Mouse (Mus musculus) cerebellum, adult 2 months (tissue): ENCODE measurements around the gene Poldip2. TPM values are rescaled to one million over a fixed set of nuclear protein-coding genes. Genes with fewer than 3 reads are reported as not detected.
A peak's percentile ranks its signal among the peaks of the same experiment; 100 is the strongest.

ENCODE experiments used
- DNase-seq, 2 experiments: peaks; one replicate each; pipeline ENCODE4 v3.0.0; 2021
- H3K27ac ChIP-seq: fragments of 200-500 bp; 2 replicates; pipeline ENCODE4 v1.5.1; 2012; ENCODE audit warnings: low read length, control low read depth, inconsistent platforms; ENCODE audit not compliant: insufficient read depth
- H3K27me3 ChIP-seq: fragments of 200-500 bp; 2 replicates; pipeline ENCODE4 v1.6.1; 2012; ENCODE audit warnings: inconsistent platforms, mild to moderate bottlenecking, low read length, moderate library complexity; ENCODE audit not compliant: control insufficient read depth, insufficient read depth
- H3K4me1 ChIP-seq: fragments of 200-500 bp; 2 replicates; pipeline ENCODE4 v1.6.1; 2011; ENCODE audit warnings: low read length; ENCODE audit not compliant: control insufficient read depth, insufficient read depth
- H3K4me3 ChIP-seq: fragments of 200-500 bp; replicated peaks from 2 replicates; pipeline ENCODE3; 2011; ENCODE audit warnings: mild to moderate bottlenecking, low read depth, low read length, control low read depth; ENCODE audit not compliant: insufficient read depth
- CTCF ChIP-seq: fragments of 200-500 bp; IDR thresholded peaks from 2 replicates; pipeline ENCODE4 v1.5.1; 2011; ENCODE audit warnings: low read depth, mild to moderate bottlenecking, control low read depth, low read length, moderate library complexity, borderline replicate concordance; ENCODE audit not compliant: insufficient read depth
- POLR2A ChIP-seq: fragments of 200-500 bp; IDR thresholded peaks from 2 replicates; pipeline ENCODE4 v1.6.1; 2011; ENCODE audit warnings: low read length, control low read depth, borderline replicate concordance; ENCODE audit not compliant: insufficient read depth
- WGBS: fragments of 180-500 bp; shearing (Covaris S2); methylation state at CpG from one replicate; pipeline ENCODE4 v1.1.7; 2018; 5-methylcytosine and 5-hydroxymethylcytosine counted together
- polyA plus RNA-seq: library from polyadenylated mRNA; depleted of rRNA; stranded (reverse); fragments of >200 nt; gene quantifications from 2 replicates; pipeline ENCODE4 v1.2.3, GENCODE M21; 2012

The Poldip2 gene
- polyA plus RNA-seq, 1 experiment, result 133 TPM

DNA sequence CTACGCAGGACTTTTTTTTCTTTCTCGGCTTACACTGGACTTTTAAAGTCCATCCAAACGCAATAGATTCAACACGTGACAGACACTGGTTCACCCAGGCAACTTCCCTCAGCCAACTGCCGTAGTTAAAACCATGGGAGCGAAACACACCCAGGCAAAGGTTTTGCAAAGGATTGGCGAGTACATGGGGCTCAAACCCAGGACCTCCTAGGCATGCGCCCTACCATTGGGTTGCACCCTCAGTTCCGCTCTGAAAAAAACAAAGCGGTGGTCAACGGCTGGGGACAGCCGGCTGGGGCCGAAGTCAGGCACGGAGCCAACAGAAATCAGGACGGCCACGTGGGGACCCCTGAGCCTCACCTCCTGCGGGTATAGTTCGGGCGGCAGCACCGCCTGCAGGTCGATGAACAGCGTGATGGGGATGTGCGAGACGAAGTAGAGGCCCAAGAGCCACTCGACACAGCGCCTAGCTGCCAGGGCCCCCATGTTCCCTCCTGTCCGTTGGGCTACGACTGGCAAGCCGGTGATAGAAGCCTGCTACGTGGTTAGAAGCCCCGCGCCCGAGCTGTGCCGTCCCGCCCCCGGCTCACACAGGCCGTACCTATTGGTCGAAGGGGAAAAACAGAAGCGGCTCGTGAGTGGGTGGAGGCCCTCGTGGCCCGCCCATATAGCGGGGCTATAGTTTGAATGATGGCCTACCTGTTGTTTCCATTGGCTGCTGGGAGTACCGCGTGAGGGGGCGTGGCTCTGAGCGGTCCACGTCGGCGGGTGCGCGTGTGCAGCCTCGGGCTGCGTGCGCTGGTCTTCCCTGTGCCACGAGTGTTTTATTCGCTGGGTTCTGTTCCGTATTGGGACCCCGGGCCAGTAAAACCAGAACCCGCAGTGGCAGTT, 38.4 kb downstream of the Poldip2 start, which contains the start of gene Tmem97:
Gene Tmem97, minus strand, starts transcription at position 610 of the 891 bp plus-strand sequence.
- Histone ChIP-seq H3K27ac (peak within 1 kb of the TSS; percentile 22; the same call in 1 of the 2 replicates), H3K4me1 (no peaks in the 10 kb centered on the region), H3K4me3 (peak within 1 kb of the TSS; percentile 80), H3K27me3 (no peaks in the 10 kb centered on the region)
- TF ChIP-seq POLR2A (peak; percentile 94), CTCF (no peak)
- DNase-seq, result peak; percentile 93 to 97
- WGBS, result under 1% methylated on average over 60 of the region's 60 CpGs

DNA sequence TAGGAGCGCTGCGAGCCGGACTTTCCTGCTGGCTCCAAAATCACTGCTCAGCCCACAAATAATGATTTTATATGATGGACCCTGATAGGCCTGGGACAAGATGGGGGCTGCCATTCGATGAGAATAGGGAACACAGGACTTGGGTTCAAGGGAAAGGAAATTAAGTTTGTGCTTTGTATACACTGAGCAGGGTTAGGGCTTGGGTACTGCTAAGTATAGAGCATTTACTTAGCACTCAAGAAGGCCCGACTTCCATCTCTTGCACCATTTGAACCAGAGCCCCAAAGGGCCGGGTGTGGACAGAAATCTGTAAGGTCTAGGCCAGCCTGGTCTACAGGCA, 39.0 kb downstream of the Poldip2 start:
- whole genome bisulfite sequencing, result 34% methylated on average over 6 of the region's 6 CpGs
- no peak for DNase-seq
- no peak for TF ChIP-seq POLR2A
- no peak for TF ChIP-seq CTCF
- peak overlapping the region; percentile 80 for H3K4me3 ChIP-seq
- no peaks in the 10 kb centered on the region for H3K27me3 ChIP-seq
- no peak overlapping the region for H3K27ac ChIP-seq
- H3K4me1 ChIP-seq, result no peaks in the 10 kb centered on the region

DNA sequence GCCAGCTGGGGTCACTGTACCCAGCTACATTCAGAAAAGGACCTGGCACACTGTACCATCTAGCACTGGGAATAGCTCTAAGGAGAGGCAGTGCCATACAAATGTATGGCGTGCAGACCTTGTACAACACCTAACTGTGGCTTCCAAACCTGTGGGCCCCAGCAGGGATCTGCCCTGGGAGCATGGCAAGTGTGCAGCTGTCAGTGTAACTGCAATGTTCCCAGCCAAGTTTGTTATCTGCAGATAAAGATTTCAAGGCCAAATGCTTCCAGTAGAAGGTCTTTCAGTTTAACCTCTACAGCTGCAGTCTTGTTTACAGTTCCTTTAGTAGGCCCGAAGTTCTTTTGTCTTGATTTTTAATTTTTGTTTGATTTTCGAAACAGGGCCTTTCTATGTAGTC, 43.6 kb downstream of the Poldip2 start:
- H3K27ac ChIP-seq, result no peak overlapping the region
- no peaks in the 10 kb centered on the region for H3K27me3 ChIP-seq
- 79% methylated on average over 3 of the region's 3 CpGs for WGBS
- no peak for DNase-seq
- TF ChIP-seq POLR2A (no peak), CTCF (no peak)
- H3K4me3 ChIP-seq, result no peak overlapping the region
- H3K4me1 ChIP-seq, result no peaks in the 10 kb centered on the region

GRCm38 (mm10) chr11:78556070-78556469, 44.1 kb downstream of the Poldip2 start:
- WGBS, result 81% methylated on average over 4 of the region's 4 CpGs
- no peak for TF ChIP-seq CTCF
- no peak for TF ChIP-seq POLR2A
- no peak for DNase-seq
- Histone ChIP-seq H3K27ac (no peak overlapping the region), H3K4me1 (no peaks in the 10 kb centered on the region), H3K27me3 (no peaks in the 10 kb centered on the region), H3K4me3 (no peak overlapping the region)

DNA sequence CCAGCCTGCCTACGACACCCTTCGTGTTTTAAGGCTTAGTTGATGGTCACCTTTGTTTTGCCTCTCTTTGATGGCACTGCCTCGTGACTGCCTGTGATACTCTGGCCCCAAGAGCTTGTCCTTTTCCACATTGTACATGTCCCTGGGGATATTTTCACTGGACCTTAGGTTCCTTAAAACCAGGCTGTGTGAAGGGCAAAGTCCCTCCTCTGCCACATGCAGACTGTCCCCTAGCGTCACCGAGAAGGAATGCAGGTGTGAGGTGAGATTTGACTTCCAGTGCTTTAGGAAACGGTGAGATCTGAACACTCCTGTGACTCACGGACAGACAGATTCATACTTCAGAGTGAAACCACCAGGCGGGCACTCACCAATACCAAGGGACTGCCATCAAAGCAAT, 45.2 kb downstream of the Poldip2 start:
- no peaks in the 10 kb centered on the region for H3K4me1 ChIP-seq
- 58% methylated on average over 8 of the region's 8 CpGs for WGBS
- no peak overlapping the region for H3K27ac ChIP-seq
- no peaks in the 10 kb centered on the region for H3K27me3 ChIP-seq
- H3K4me3 ChIP-seq, result no peak overlapping the region
- DNase-seq, result no peak
- TF ChIP-seq CTCF, result peak; percentile 51; the same call in 1 of the 2 replicates
- TF ChIP-seq POLR2A, result no peak

GRCm38 (mm10) chr11:78560447-78560846, 48.5 kb downstream of the Poldip2 start:
- Histone ChIP-seq H3K27me3 (no peaks in the 10 kb centered on the region), H3K4me1 (no peaks in the 10 kb centered on the region), H3K27ac (no peak overlapping the region), H3K4me3 (no peak overlapping the region)
- WGBS, result 8% methylated on average over 4 of the region's 4 CpGs
- peak; percentile 81; the same call in 1 of the 2 replicates for TF ChIP-seq CTCF
- no peak for TF ChIP-seq POLR2A
- peak; percentile 57 to 67 for DNase-seq

GRCm38 (mm10) chr11:78566775-78567174, 54.8 kb downstream of the Poldip2 start:
- H3K27ac ChIP-seq, result no peak overlapping the region
- WGBS, result 70% methylated on average over 6 of the region's 6 CpGs
- TF ChIP-seq POLR2A, result no peak
- no peak for TF ChIP-seq CTCF
- no peak overlapping the region for H3K4me3 ChIP-seq
- H3K4me1 ChIP-seq, result no peaks in the 10 kb centered on the region
- H3K27me3 ChIP-seq, result no peaks in the 10 kb centered on the region
- no peak for DNase-seq

DNA sequence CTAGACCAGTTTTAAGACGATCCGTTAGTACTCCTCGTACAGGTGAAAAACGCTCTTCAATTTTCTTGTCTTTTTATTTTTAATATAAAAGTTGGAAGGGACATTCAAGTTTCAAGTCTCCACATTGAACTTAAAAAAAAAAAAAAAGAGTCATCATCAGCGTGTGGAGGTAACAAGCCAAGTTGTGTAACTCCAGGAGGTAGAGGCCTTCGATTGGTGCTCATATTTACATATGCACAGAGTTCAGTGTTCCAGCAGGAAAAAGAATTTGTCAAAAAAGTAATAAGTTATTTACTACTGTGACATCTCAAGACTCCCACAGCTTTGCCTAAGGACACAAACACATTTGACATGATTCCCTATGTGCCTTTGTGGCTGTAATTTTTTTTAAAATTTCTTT, 55.6 kb downstream of the Poldip2 start:
- 82% methylated on average over 6 of the region's 6 CpGs for WGBS
- no peaks in the 10 kb centered on the region for H3K4me1 ChIP-seq

DNA sequence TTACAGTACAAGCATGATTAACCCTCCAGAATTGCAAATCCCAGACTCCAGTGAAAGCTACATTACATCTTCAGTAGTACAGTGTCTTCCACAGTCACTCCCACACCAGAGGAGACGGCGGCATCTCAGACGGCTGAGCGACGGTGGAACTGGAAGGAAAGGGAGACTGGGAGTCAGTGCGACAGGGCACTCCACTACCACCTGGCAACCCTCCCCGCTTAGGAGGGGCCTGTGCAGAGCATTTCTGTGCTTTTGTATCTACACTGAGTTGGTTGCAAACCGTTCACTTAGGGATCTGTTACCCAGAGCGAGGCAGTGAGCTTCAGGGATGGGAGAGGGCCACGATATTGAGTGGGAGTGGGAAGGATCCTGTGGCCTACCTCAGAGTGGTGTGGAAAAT, 56.8 kb downstream of the Poldip2 start:
- DNase-seq, result no peak
- TF ChIP-seq POLR2A, result no peak
- no peak for TF ChIP-seq CTCF
- WGBS, result 76% methylated on average over 10 of the region's 10 CpGs

More for the DNA sequence above, 55.6 kb downstream of the Poldip2 start:
- Histone ChIP-seq H3K27me3 (no peaks in the 10 kb centered on the region), H3K27ac (no peak overlapping the region), H3K4me3 (no peak overlapping the region)
- TF ChIP-seq CTCF (no peak), POLR2A (no peak)
- no peak for DNase-seq

More for the DNA sequence above, 56.8 kb downstream of the Poldip2 start:
- Histone ChIP-seq H3K4me3 (no peak overlapping the region), H3K4me1 (no peaks in the 10 kb centered on the region), H3K27ac (no peak overlapping the region), H3K27me3 (no peaks in the 10 kb centered on the region)
